Mouse (Mus musculus) olfactory bulb, adult 2 months (tissue): ENCODE measurements around the gene Eif1ad.

Source experiments
- CTCF ChIP-seq: fragments of 200-500 bp; IDR thresholded peaks from 2 replicates; pipeline ENCODE4 v1.5.1; 2012; ENCODE audit warnings: low read depth, mild to moderate bottlenecking, low read length, moderate library complexity; ENCODE audit not compliant: insufficient read depth
- POLR2A ChIP-seq: fragments of 200-500 bp; IDR thresholded peaks from 2 replicates; pipeline ENCODE4 v1.6.1; 2012; ENCODE audit warnings: mild to moderate bottlenecking, low read depth, low read length, moderate library complexity; ENCODE audit not compliant: insufficient read depth

- TF ChIP-seq POLR2A (no peak), CTCF (no peak)
Measured at GRCm38 (mm10) chr19:5402293-5402692, 35.8 kb downstream of the Eif1ad start, which contains the start of gene Tsga10ip.
